Mouse (Mus musculus) liver, postnatal 0 days (tissue): ENCODE data around the gene Wfdc15b. TPM values are rescaled to one million over a fixed set of nuclear protein-coding genes. Genes with fewer than 3 reads are reported as not detected.
A peak's percentile ranks its signal among the peaks of the same experiment; 100 is the strongest.

Source experiments
- ATAC-seq: fragments of 200-750 bp; cut with Nextera tagmentation; 2 replicates; pipeline ENCODE4 v1.8.0; 2017; ENCODE audit warnings: mild to moderate bottlenecking, moderate library complexity
- DNase-seq: peaks from one replicate; pipeline ENCODE4 v3.0.0-alpha.2; 2016
- H3K27ac ChIP-seq: fragments of 300-500 bp; sonication (generic); 2 replicates; pipeline ENCODE4 v1.5.1; 2014; ENCODE audit warnings: antibody characterized with exemption, moderate library complexity, mild to moderate bottlenecking, low read depth
- H3K27me3 ChIP-seq: fragments of 300-500 bp; sonication (generic); 2 replicates; pipeline ENCODE4 v1.6.1; 2014; ENCODE audit warnings: low read length, control low read depth, mixed read lengths; ENCODE audit not compliant: insufficient read depth
- H3K36me3 ChIP-seq: fragments of 300-500 bp; sonication (generic); replicated peaks from 2 replicates; pipeline ENCODE4 v1.6.1; 2014; ENCODE audit warnings: mild to moderate bottlenecking, control low read depth, low read length, moderate library complexity, mixed read lengths; ENCODE audit not compliant: insufficient read depth
- H3K4me1 ChIP-seq: fragments of 300-500 bp; sonication (generic); 2 replicates; pipeline ENCODE4 v1.6.1; 2014; ENCODE audit warnings: antibody characterized with exemption, mild to moderate bottlenecking, control low read depth; ENCODE audit not compliant: insufficient read depth
- H3K4me2 ChIP-seq: fragments of 300-500 bp; sonication (generic); 2 replicates; pipeline ENCODE4 v1.6.1; 2014; ENCODE audit warnings: low read depth, mild to moderate bottlenecking, low read length, moderate library complexity, mixed read lengths
- H3K4me3 ChIP-seq: fragments of 300-500 bp; sonication (generic); 2 replicates; pipeline ENCODE4 v1.5.1; 2014; ENCODE audit warnings: low read depth, low read length
- H3K9ac ChIP-seq: fragments of 300-500 bp; sonication (generic); replicated peaks from 2 replicates; pipeline ENCODE4 v1.6.1; 2014; ENCODE audit warnings: mild to moderate bottlenecking, moderate library complexity
- H3K9me3 ChIP-seq: fragments of 300-500 bp; sonication (generic); 2 replicates; pipeline ENCODE4 v1.6.1; 2016; ENCODE audit warnings: mild to moderate bottlenecking, control low read depth, low read length, mixed read lengths
- CTCF ChIP-seq: sonication (generic); IDR thresholded peaks from 2 replicates; pipeline ENCODE4 v1.5.1; 2016; ENCODE audit warnings: antibody characterized with exemption, low read depth
- EP300 ChIP-seq: IDR thresholded peaks from 2 replicates; pipeline ENCODE4 v1.6.1; 2016; ENCODE audit warnings: antibody characterized with exemption, low read depth, mild to moderate bottlenecking
- WGBS: fragments of 180-500 bp; shearing (Covaris S2); extraction: QIAGEN DNeasy Blood & Tissue Kit; methylation state at CpG from one replicate; pipeline ENCODE4 v1.1.7; 2014; ENCODE audit not compliant: insufficient replicate concordance; 5-methylcytosine and 5-hydroxymethylcytosine counted together
- polyA plus RNA-seq: library from polyadenylated mRNA; unstranded; fragments of >200 nt; fragmentation: Nextera tagmentation; extraction: Ambion mirVana; gene quantifications from 2 replicates; pipeline ENCODE4 v1.2.1, GENCODE M21; 2015

The Wfdc15b gene
- polyA plus RNA-seq, 1 experiment from 2014 or later, result 0.27 TPM

DNA sequence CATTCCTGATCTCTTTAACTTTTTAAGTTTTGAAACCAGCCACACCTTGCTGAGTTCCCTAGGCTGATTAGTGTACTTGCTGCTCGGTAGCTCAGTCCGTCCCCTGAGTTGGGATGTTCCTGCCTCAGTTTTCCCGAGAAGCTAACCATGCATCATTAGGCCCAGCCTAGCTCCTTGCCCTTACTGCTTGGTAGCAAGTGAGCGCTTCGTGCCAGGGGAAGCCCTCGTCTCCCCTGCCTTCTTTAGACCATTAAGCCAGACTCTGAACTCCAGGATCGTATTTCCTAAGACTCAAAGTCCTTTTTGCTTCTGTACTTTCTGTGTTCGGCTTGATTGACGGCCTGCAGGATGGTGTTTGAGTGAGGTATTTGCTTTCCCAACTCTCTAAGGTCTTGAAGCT, 38.1 kb downstream of the Wfdc15b start:
- H3K4me1 ChIP-seq, result no peaks in the 10 kb centered on the region
- ATAC-seq (no peak), DNase-seq (no peak)
- no peak overlapping the region for H3K4me3 ChIP-seq
- WGBS, result 66% methylated on average over 9 of the region's 9 CpGs
- H3K9ac ChIP-seq, result no peak overlapping the region
- no peaks in the 10 kb centered on the region for H3K9me3 ChIP-seq
- TF ChIP-seq EP300 (no peak), CTCF (no peak)
- H3K4me2 ChIP-seq, result no peak overlapping the region
- H3K27me3 ChIP-seq, result no peaks in the 10 kb centered on the region
- no peak overlapping the region for H3K27ac ChIP-seq
- H3K36me3 ChIP-seq, result no peaks in the 10 kb centered on the region

DNA sequence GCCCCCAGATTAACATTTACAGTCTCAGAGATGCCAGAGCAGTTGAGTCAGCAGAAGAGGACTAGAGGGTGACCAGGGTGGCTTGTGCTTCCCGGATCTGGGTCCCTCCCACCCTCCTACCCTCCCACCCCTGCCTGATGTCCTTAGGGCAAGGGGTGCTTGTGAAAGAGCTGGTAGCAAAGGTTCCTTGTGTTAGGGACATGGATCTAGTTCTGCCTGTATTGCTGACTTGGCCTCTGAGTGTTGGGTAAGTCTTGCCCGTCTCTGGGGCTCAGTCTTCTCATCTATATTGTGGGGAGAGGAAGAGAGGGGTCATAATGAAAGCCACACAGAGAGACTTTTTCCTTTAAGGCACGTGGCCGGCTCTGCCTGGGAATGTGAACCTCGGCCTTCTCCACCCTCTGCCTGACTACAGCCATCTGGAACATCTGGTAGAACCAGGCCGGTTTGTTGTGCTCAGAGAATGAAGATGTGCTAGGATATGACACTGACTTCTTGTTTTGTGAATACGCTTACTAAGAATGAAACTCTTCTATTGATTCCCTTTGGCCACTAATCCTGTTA, 38.7 kb downstream of the Wfdc15b start, which contains the start of gene Wfdc5:
Wfdc5 (minus strand) TSS at position 51 of the 564 bp plus-strand sequence.
- no peak within 1 kb of the TSS for H3K27ac ChIP-seq
- H3K9ac ChIP-seq, result no peak within 1 kb of the TSS
- no peaks in the 10 kb centered on the region for H3K27me3 ChIP-seq
- TF ChIP-seq EP300 (no peak), CTCF (no peak)
- no peaks in the 10 kb centered on the region for H3K36me3 ChIP-seq
- H3K4me1 ChIP-seq, result no peaks in the 10 kb centered on the region
- no peak within 1 kb of the TSS for H3K4me3 ChIP-seq
- 69% methylated on average over 7 of the region's 7 CpGs for WGBS
- DNase-seq (no peak), ATAC-seq (no peak)
- H3K4me2 ChIP-seq, result no peak within 1 kb of the TSS
- no peaks in the 10 kb centered on the region for H3K9me3 ChIP-seq

DNA sequence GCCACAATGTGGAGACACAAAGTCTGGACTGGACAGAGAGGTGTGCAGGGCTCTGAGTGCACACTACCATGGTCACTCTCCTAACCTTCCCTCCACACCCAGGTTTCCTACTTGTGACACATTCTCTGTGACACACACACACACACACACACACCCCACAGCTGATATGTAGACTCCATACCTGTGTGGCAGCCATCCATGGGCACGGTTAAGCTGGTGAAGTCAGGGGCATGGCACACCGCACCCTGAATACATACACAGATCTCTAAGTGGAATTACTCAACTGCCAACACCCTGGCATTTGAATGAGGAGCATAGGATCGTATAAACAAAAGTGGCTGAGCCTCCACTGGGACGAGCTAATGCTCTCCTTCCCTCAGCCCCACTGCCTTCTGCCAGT, 40.7 kb downstream of the Wfdc15b start:
- no peaks in the 10 kb centered on the region for H3K4me1 ChIP-seq
- TF ChIP-seq CTCF, result no peak
- no peak for TF ChIP-seq EP300
- ATAC-seq (no peak), DNase-seq (no peak)
- WGBS, result 75% methylated on average over 4 of the region's 4 CpGs
- no peaks in the 10 kb centered on the region for H3K36me3 ChIP-seq
- no peak overlapping the region for H3K4me2 ChIP-seq
- H3K27me3 ChIP-seq, result no peaks in the 10 kb centered on the region
- no peaks in the 10 kb centered on the region for H3K9me3 ChIP-seq
- H3K9ac ChIP-seq, result no peak overlapping the region
- H3K4me3 ChIP-seq, result no peak overlapping the region
- no peak overlapping the region for H3K27ac ChIP-seq

DNA sequence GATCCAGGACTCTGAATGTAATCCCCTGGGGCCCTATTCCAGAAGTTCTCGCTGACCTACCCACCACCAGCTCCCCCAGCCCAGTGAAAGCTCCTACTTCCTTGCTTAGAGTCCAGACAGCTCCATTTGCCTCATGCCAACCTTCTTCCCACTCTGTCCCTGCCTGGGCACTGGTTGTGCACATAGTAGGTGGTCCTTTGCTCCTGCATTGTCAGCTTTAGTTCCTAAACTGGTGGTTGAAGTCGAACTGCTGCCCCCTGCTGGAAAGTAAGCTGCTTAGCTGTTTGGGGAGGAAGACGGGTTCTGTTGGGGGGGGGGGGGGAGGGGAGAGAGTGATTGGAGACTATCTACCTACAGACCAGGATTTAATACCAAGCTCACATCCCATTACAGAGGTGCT, 41.3 kb downstream of the Wfdc15b start:
- Histone ChIP-seq H3K27ac (no peak overlapping the region), H3K4me2 (no peak overlapping the region), H3K4me1 (no peaks in the 10 kb centered on the region), H3K27me3 (no peaks in the 10 kb centered on the region), H3K36me3 (no peaks in the 10 kb centered on the region), H3K9me3 (no peaks in the 10 kb centered on the region), H3K9ac (no peak overlapping the region), H3K4me3 (no peak overlapping the region)
- ATAC-seq, result no peak
- WGBS, result 36% methylated on average over 3 of the region's 3 CpGs
- peak; percentile 61 for TF ChIP-seq CTCF
- no peak for TF ChIP-seq EP300
- DNase-seq, result peak; percentile 38

DNA sequence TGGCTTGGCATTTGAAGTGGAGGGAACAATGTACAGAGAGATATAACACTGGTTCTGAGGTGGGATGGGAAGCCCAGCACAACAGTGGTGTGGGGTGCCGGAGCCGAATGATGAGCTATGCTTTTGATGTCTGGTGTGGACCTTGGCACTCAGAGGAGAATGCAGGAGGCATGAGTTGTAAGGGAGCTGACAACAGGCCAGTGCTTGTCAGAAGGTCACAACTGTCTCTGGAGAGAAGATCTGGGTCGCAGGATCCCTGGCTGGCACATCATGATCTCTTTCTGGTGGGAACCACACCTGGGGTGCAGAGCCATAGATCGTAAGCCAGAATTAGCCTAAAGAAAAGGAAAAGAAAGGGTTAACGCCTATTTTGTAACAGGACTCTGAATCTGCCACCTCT, 43.6 kb downstream of the Wfdc15b start:
- H3K9ac ChIP-seq, result no peak overlapping the region
- no peak overlapping the region for H3K27ac ChIP-seq
- DNase-seq, result no peak
- H3K9me3 ChIP-seq, result no peaks in the 10 kb centered on the region
- TF ChIP-seq EP300, result no peak
- no peak for TF ChIP-seq CTCF
- H3K4me1 ChIP-seq, result no peaks in the 10 kb centered on the region
- H3K36me3 ChIP-seq, result no peaks in the 10 kb centered on the region
- 77% methylated on average over 5 of the region's 5 CpGs for WGBS
- no peak for ATAC-seq
- 0 out of 2 replicates have a peak, but pooled peaks cover 5% of the 10 kb centered on the region for H3K27me3 ChIP-seq
- no peak overlapping the region for H3K4me2 ChIP-seq
- no peak overlapping the region for H3K4me3 ChIP-seq

DNA sequence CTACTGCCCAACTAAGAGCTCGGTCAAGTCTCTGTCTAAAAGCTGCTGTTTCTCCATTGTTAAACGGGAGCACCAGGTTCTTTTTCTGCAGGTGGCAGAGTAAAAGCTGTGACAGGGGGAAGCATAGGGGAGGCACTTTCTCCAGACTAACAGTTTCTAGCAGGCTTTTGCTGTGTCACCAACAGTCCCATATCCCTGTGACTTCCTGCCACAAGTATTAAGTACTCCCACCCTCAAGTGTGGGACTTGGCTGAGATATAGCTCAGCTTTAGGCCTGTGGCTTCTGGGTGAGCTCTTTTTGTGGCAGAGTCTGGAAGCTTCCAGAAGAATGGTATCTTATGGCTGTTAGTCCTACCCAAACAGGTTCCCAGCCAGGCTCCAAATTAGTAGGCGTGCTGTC, 45.6 kb downstream of the Wfdc15b start:
- Histone ChIP-seq H3K27ac (no peak overlapping the region), H3K27me3 (peaks cover 17% of the 10 kb centered on the region), H3K4me1 (no peaks in the 10 kb centered on the region), H3K9me3 (no peaks in the 10 kb centered on the region), H3K4me2 (no peak overlapping the region), H3K36me3 (no peaks in the 10 kb centered on the region), H3K9ac (no peak overlapping the region), H3K4me3 (no peak overlapping the region)
- TF ChIP-seq EP300, result no peak
- TF ChIP-seq CTCF, result no peak
- ATAC-seq (no peak), DNase-seq (no peak)
- 51% methylated on average over 3 of the region's 3 CpGs for WGBS
